Mouse (Mus musculus) midbrain, embryonic 11.5 days (tissue): Measurements from ENCODE around the gene Tmem263. TPM values are rescaled to one million over a fixed set of nuclear protein-coding genes. Genes with fewer than 3 reads are reported as not detected.
A peak's percentile ranks its signal among the peaks of the same experiment; 100 is the strongest.

Source experiments
- ATAC-seq: fragments of 200-750 bp; cut with Nextera tagmentation; 2 replicates; pipeline ENCODE4 v1.8.0; 2017; ENCODE audit warnings: moderate TSS enrichment, moderate library complexity; ENCODE audit not compliant: low FRiP score
- DNase-seq: peaks from one replicate; pipeline ENCODE4 v3.0.0; 2015; ENCODE audit warnings: low spot score; ENCODE audit errors: missing footprints
- H3K27ac ChIP-seq: fragments of 300-500 bp; sonication (generic); 2 replicates; pipeline ENCODE4 v1.5.1; 2014; ENCODE audit warnings: low read depth, low read length
- H3K27me3 ChIP-seq: fragments of 300-500 bp; sonication (generic); 2 replicates; pipeline ENCODE4 v1.6.1; 2014; ENCODE audit warnings: mild to moderate bottlenecking, low read length, moderate library complexity, mixed read lengths; ENCODE audit not compliant: control insufficient read depth, insufficient read depth
- H3K36me3 ChIP-seq: fragments of 300-500 bp; sonication (generic); 2 replicates; pipeline ENCODE4 v1.6.1; 2014; ENCODE audit warnings: mild to moderate bottlenecking, low read length, moderate library complexity, mixed read lengths; ENCODE audit not compliant: control insufficient read depth, insufficient read depth
- H3K4me1 ChIP-seq: fragments of 300-500 bp; sonication (generic); 2 replicates; pipeline ENCODE4 v1.6.1; 2014; ENCODE audit warnings: low read length; ENCODE audit not compliant: control insufficient read depth, insufficient read depth
- H3K4me2 ChIP-seq: fragments of 300-500 bp; sonication (generic); 2 replicates; pipeline ENCODE4 v1.6.1; 2014; ENCODE audit warnings: mild to moderate bottlenecking, moderate library complexity
- H3K4me3 ChIP-seq: fragments of 300-500 bp; sonication (generic); 2 replicates; pipeline ENCODE4 v1.5.1; 2014; ENCODE audit warnings: low read depth, low read length
- H3K9ac ChIP-seq: fragments of 300-500 bp; sonication (generic); 2 replicates; pipeline ENCODE4 v1.6.1; 2014; ENCODE audit warnings: low read length
- H3K9me3 ChIP-seq: fragments of 300-500 bp; sonication (generic); 2 replicates; pipeline ENCODE4 v1.6.1; 2016; ENCODE audit warnings: low read length; ENCODE audit not compliant: control insufficient read depth
- WGBS: fragments of 180-500 bp; shearing (Covaris S2); extraction: QIAGEN DNeasy Blood & Tissue Kit; methylation state at CpG from one replicate; pipeline ENCODE4 v1.1.7; 2014; 5-methylcytosine and 5-hydroxymethylcytosine counted together
- polyA plus RNA-seq: library from polyadenylated mRNA; unstranded; fragments of >200 nt; fragmentation: Nextera tagmentation; extraction: Ambion mirVana; gene quantifications from 2 replicates; pipeline ENCODE4 v1.2.1, GENCODE M21; 2014

Tmem263 gene
- polyA plus RNA-seq: 51.7 and 62.1 TPM in 2 replicates

GRCm38 (mm10) chr10:85102247-85103084, at the start of gene Tmem263, which contains the start of gene Fhl4:
TSS of gene Tmem263 (plus strand) at chr10:85102627.
TSS of gene Fhl4 (minus strand) at chr10:85102495.
- H3K27ac ChIP-seq: peak within 1 kb of the TSS; percentile 70
- peaks cover 12% of the 10 kb centered on the region for H3K4me1 ChIP-seq
- H3K27me3 ChIP-seq: no peaks in the 10 kb centered on the region
- no peaks in the 10 kb centered on the region for H3K9me3 ChIP-seq
- ATAC-seq: peak; percentile 97
- under 1% methylated on average over 65 of the region's 96 CpGs for WGBS
- no peaks in the 10 kb centered on the region for H3K36me3 ChIP-seq
- peak within 1 kb of the TSS; percentile 89 for H3K9ac ChIP-seq
- peak within 1 kb of the TSS; percentile 92 for H3K4me2 ChIP-seq
- peak within 1 kb of the TSS; percentile 90 for H3K4me3 ChIP-seq
- peak; percentile 100 for DNase-seq

- Histone ChIP-seq H3K4me3 (no peak overlapping the region), H3K4me2 (no peak overlapping the region), H3K27me3 (no peaks in the 10 kb centered on the region), H3K36me3 (no peaks in the 10 kb centered on the region), H3K4me1 (no peaks in the 10 kb centered on the region), H3K27ac (no peak overlapping the region), H3K9me3 (no peaks in the 10 kb centered on the region), H3K9ac (no peak overlapping the region)
- DNase-seq (no peak), ATAC-seq (no peak)
- WGBS: 97% methylated on average over 2 of the region's 2 CpGs
Observed at GRCm38 (mm10) chr10:85054876-85055275, 47.6 kb upstream of the Tmem263 start.

- Histone ChIP-seq H3K4me3 (no peak overlapping the region), H3K9ac (no peak overlapping the region), H3K27me3 (no peaks in the 10 kb centered on the region), H3K9me3 (no peaks in the 10 kb centered on the region), H3K36me3 (no peaks in the 10 kb centered on the region), H3K4me2 (no peak overlapping the region), H3K27ac (no peak overlapping the region), H3K4me1 (no peaks in the 10 kb centered on the region)
- WGBS: 53% methylated on average over 4 of the region's 4 CpGs
- ATAC-seq: no peak
- DNase-seq: no peak
Observed at GRCm38 (mm10) chr10:85071605-85072152, 30.7 kb upstream of the Tmem263 start.

GRCm38 (mm10) chr10:85101841-85102240, 586 bp upstream of the Tmem263 start:
- no peaks in the 10 kb centered on the region for H3K27me3 ChIP-seq
- peak overlapping the region; percentile 70 for H3K27ac ChIP-seq
- H3K9ac ChIP-seq: peak overlapping the region; percentile 89
- ATAC-seq (peak; percentile 43), DNase-seq (no peak)
- 3% methylated on average over 10 of the region's 10 CpGs for WGBS
- peak overlapping the region; percentile 92 for H3K4me2 ChIP-seq
- H3K36me3 ChIP-seq: no peaks in the 10 kb centered on the region
- H3K4me3 ChIP-seq: peak overlapping the region; percentile 90
- H3K4me1 ChIP-seq: peaks cover 12% of the 10 kb centered on the region
- H3K9me3 ChIP-seq: no peaks in the 10 kb centered on the region

- Histone ChIP-seq H3K4me2 (peak overlapping the region; percentile 92), H3K9me3 (no peaks in the 10 kb centered on the region), H3K36me3 (no peaks in the 10 kb centered on the region), H3K4me1 (peaks cover 12% of the 10 kb centered on the region), H3K4me3 (peak overlapping the region; percentile 90), H3K9ac (peak overlapping the region; percentile 87), H3K27me3 (no peaks in the 10 kb centered on the region), H3K27ac (0 out of 2 replicates have a peak overlapping the region, but pooled peaks have one; percentile 21)
- ATAC-seq (peak; percentile 12), DNase-seq (peak; percentile 94)
- under 1% methylated on average over 34 of the region's 34 CpGs for WGBS
Observed at GRCm38 (mm10) chr10:85103085-85103885, 858 bp downstream of the Tmem263 start.

GRCm38 (mm10) chr10:85114409-85114808, 12.0 kb downstream of the Tmem263 start:
- no peak overlapping the region for H3K4me3 ChIP-seq
- DNase-seq (no peak), ATAC-seq (no peak)
- H3K4me2 ChIP-seq: no peak overlapping the region
- H3K27ac ChIP-seq: no peak overlapping the region
- H3K4me1 ChIP-seq: no peaks in the 10 kb centered on the region
- H3K36me3 ChIP-seq: peaks cover 4% of the 10 kb centered on the region; the same call in 1 of the 2 replicates
- 92% methylated on average over 4 of the region's 4 CpGs for WGBS
- no peak overlapping the region for H3K9ac ChIP-seq
- H3K9me3 ChIP-seq: no peaks in the 10 kb centered on the region
- no peaks in the 10 kb centered on the region for H3K27me3 ChIP-seq

GRCm38 (mm10) chr10:85125184-85125583, 22.8 kb downstream of the Tmem263 start:
- H3K9me3 ChIP-seq: no peaks in the 10 kb centered on the region
- H3K4me3 ChIP-seq: no peak overlapping the region
- H3K36me3 ChIP-seq: peaks cover 4% of the 10 kb centered on the region; the same call in 1 of the 2 replicates
- DNase-seq (peak; percentile 19), ATAC-seq (no peak)
- WGBS: 88% methylated on average over 13 of the region's 13 CpGs
- H3K27me3 ChIP-seq: no peaks in the 10 kb centered on the region
- H3K4me1 ChIP-seq: peaks cover 7% of the 10 kb centered on the region
- H3K9ac ChIP-seq: no peak overlapping the region
- no peak overlapping the region for H3K27ac ChIP-seq
- no peak overlapping the region for H3K4me2 ChIP-seq

- peak within 1 kb of the TSS; percentile 73 for H3K9ac ChIP-seq
- peaks cover 7% of the 10 kb centered on the region for H3K4me1 ChIP-seq
- H3K4me2 ChIP-seq: peak within 1 kb of the TSS; percentile 62
- H3K27me3 ChIP-seq: no peaks in the 10 kb centered on the region
- H3K27ac ChIP-seq: no peak within 1 kb of the TSS
- ATAC-seq: peak; percentile 100
- H3K4me3 ChIP-seq: peak within 1 kb of the TSS; percentile 68
- no peaks in the 10 kb centered on the region for H3K9me3 ChIP-seq
- peaks cover under 1% of the 10 kb centered on the region; the same call in 1 of the 2 replicates for H3K36me3 ChIP-seq
- 8% methylated on average over 20 of the region's 20 CpGs for WGBS
- DNase-seq: peak; percentile 98
Observed at GRCm38 (mm10) chr10:85127395-85128287, 25.2 kb downstream of the Tmem263 start, which contains the start of gene Mterf2. TSS of gene Mterf2 (minus strand) at chr10:85128027.
